Mouse (Mus musculus): ENCODE measurements at regions not wholly inside any gene's neighbourhood (a gene's known extent, or its start where the extent isn't known, plus 50 kb on each side); places are given as distances from the start of the nearest gene placed in this dataset.

GRCm38 (mm10) chr11:71411958-71412357 is 181.4 kb upstream of the Nlrp1b start:
- DNase-seq (ENCODE audit: low spot score): no peak

- no peak for DNase-seq (ENCODE audit: low spot score)
Measured at GRCm38 (mm10) chr11:71414403-71415140, 184.0 kb upstream of the Nlrp1b start.

- no peak for DNase-seq (ENCODE audit: low spot score)
Measured at GRCm38 (mm10) chr11:71415451-71415850, 184.9 kb upstream of the Nlrp1b start.

- DNase-seq (ENCODE audit: low spot score): no peak
Measured at GRCm38 (mm10) chr11:71422291-71422840, 191.8 kb upstream of the Nlrp1b start.

GRCm38 (mm10) chr11:71423242-71423641 is 192.7 kb upstream of the Nlrp1b start:
- no peak for DNase-seq (ENCODE audit: low spot score)

GRCm38 (mm10) chr11:71424879-71425278 is 194.3 kb upstream of the Nlrp1b start:
- no peak for DNase-seq (ENCODE audit: low spot score)

- DNase-seq (ENCODE audit: low spot score): no peak
Measured at GRCm38 (mm10) chr11:71429739-71430138, 199.2 kb upstream of the Nlrp1b start.

GRCm38 (mm10) chr11:71434241-71434640 is 203.7 kb upstream of the Nlrp1b start:
- no peak for DNase-seq (ENCODE audit: low spot score)

- DNase-seq (ENCODE audit: low spot score): no peak
Measured at GRCm38 (mm10) chr11:71434886-71435285, 204.4 kb upstream of the Nlrp1b start.

GRCm38 (mm10) chr11:71435745-71436144 is 205.2 kb upstream of the Nlrp1b start:
- DNase-seq (ENCODE audit: low spot score): no peak

- DNase-seq (ENCODE audit: low spot score): no peak
Measured at GRCm38 (mm10) chr11:71436335-71436734, 205.8 kb upstream of the Nlrp1b start.

- no peak for DNase-seq (ENCODE audit: low spot score)
Measured at GRCm38 (mm10) chr11:71436801-71437200, 206.3 kb upstream of the Nlrp1b start.

GRCm38 (mm10) chr11:71439871-71440270 is 209.3 kb upstream of the Nlrp1b start:
- no peak for DNase-seq (ENCODE audit: low spot score)

- no peak for DNase-seq (ENCODE audit: low spot score)
Measured at GRCm38 (mm10) chr11:71440392-71440791, 209.9 kb upstream of the Nlrp1b start.

- DNase-seq (ENCODE audit: low spot score): no peak
Measured at GRCm38 (mm10) chr11:71444056-71444455, 213.5 kb upstream of the Nlrp1b start.

GRCm38 (mm10) chr11:71446641-71447040 is 216.1 kb upstream of the Nlrp1b start:
- no peak for DNase-seq (ENCODE audit: low spot score)

GRCm38 (mm10) chr11:71447841-71448745 is 217.6 kb upstream of the Nlrp1b start:
- no peak for DNase-seq (ENCODE audit: low spot score)

GRCm38 (mm10) chr11:71480094-71480493 is 249.6 kb upstream of the Nlrp1b start:
- no peak for DNase-seq (ENCODE audit: low spot score)

- DNase-seq (ENCODE audit: low spot score): no peak
Measured at GRCm38 (mm10) chr11:71497863-71498262, 251.9 kb upstream of the Wscd1 start.

- no peak for DNase-seq (ENCODE audit: low spot score)
Measured at GRCm38 (mm10) chr11:71498299-71498698, 251.4 kb upstream of the Wscd1 start.

GRCm38 (mm10) chr11:71502156-71502555 is 247.6 kb upstream of the Wscd1 start:
- DNase-seq (ENCODE audit: low spot score): no peak

- DNase-seq (ENCODE audit: low spot score): peak; percentile 16
Measured at GRCm38 (mm10) chr11:71512271-71513066, 237.3 kb upstream of the Wscd1 start.

All from lung, postnatal 25 days (tissue).